Mouse (Mus musculus) adrenal gland, postnatal 4 days (tissue): Measurements from ENCODE around the gene Traf3ip1. TPM values are rescaled to one million over a fixed set of nuclear protein-coding genes. Genes with fewer than 3 reads are reported as not detected.

Experiments used
- DNase-seq, 2 experiments: peaks; one replicate each; pipeline ENCODE4 v3.0.0; 2021 to 2022; ENCODE audit warnings: low spot score in 2 of 2, mixed read lengths in 2 of 2
- total RNA-seq, 2 experiments: library from RNA; stranded (reverse); gene quantifications; 2 replicates each; pipeline ENCODE4 v1.2.3; 2021

Traf3ip1 gene
- total RNA-seq, 2 experiments from 2014 or later: 10.5 to 12.6 TPM

- DNase-seq: no peak
Measured at GRCm38 (mm10) chr1:91577883-91578517, 83.6 kb downstream of the Traf3ip1 start.

Other genes starting within 250 kb of the Traf3ip1 start
- 10 to 100 TPM; 49.7 to 52.0 TPM for gene Ube2f, start 244.3 kb upstream of the Traf3ip1 start, total RNA-seq
- 10 to 100 TPM; 18.8 to 21.3 TPM for gene Scly, start 196.3 kb upstream of the Traf3ip1 start, total RNA-seq
- gene Espnl, start 172.6 kb upstream of the Traf3ip1 start, total RNA-seq: under 1 TPM; 0.06 to 0.08 TPM
- 1 to 10 TPM; 1.5 to 3.5 TPM for gene Klhl30, start 143.6 kb upstream of the Traf3ip1 start, total RNA-seq
- gene Erfe, start 128.2 kb upstream of the Traf3ip1 start, total RNA-seq: 1 to 10 TPM; 1.7 to 1.8 TPM
- 100 to 1,000 TPM; 104 TPM for gene Ilkap, start 95.8 kb upstream of the Traf3ip1 start, total RNA-seq
- gene Hes6, start 80.6 kb upstream of the Traf3ip1 start, total RNA-seq: 10 to 100 TPM; 56.0 to 71.0 TPM
- 10 to 100 TPM; 23.6 to 27.1 TPM for gene Per2, start 35.3 kb upstream of the Traf3ip1 start, total RNA-seq
- gene Asb1, start 45.9 kb downstream of the Traf3ip1 start, total RNA-seq: 10 to 100 TPM; 19.0 to 25.7 TPM